Mouse (Mus musculus) neural tube, embryonic 13.5 days (tissue): Measurements from ENCODE around the gene Uggt1. TPM values are rescaled to one million over a fixed set of nuclear protein-coding genes. Genes with fewer than 3 reads are reported as not detected.
A peak's percentile ranks its signal among the peaks of the same experiment; 100 is the strongest.

Experiments used
- ATAC-seq: fragments of 200-750 bp; cut with Nextera tagmentation; 2 replicates; pipeline ENCODE4 v1.8.0; 2017; ENCODE audit warnings: low read depth, mild to moderate bottlenecking, moderate TSS enrichment, moderate library complexity
- H3K27ac ChIP-seq: fragments of 300-500 bp; sonication (generic); replicated peaks from 2 replicates; pipeline ENCODE4 v1.5.1; 2015; ENCODE audit warnings: moderate library complexity, mild to moderate bottlenecking, inconsistent platforms
- H3K27me3 ChIP-seq: fragments of 300-500 bp; sonication (generic); 2 replicates; pipeline ENCODE4 v1.6.1; 2015; ENCODE audit warnings: mild to moderate bottlenecking, inconsistent platforms
- H3K36me3 ChIP-seq: fragments of 300-500 bp; sonication (generic); 2 replicates; pipeline ENCODE4 v1.6.1; 2015; ENCODE audit warnings: mild to moderate bottlenecking, inconsistent platforms
- H3K4me1 ChIP-seq: fragments of 300-500 bp; sonication (generic); replicated peaks from 2 replicates; pipeline ENCODE4 v1.6.1; 2015; ENCODE audit warnings: inconsistent platforms
- H3K4me2 ChIP-seq: fragments of 300-500 bp; sonication (generic); 2 replicates; pipeline ENCODE4 v1.6.1; 2015; ENCODE audit warnings: inconsistent platforms, mild to moderate bottlenecking, moderate library complexity
- H3K4me3 ChIP-seq: fragments of 300-500 bp; sonication (generic); 2 replicates; pipeline ENCODE4 v1.5.1; 2015; ENCODE audit warnings: mild to moderate bottlenecking, inconsistent platforms
- H3K9ac ChIP-seq: fragments of 300-500 bp; sonication (generic); 2 replicates; pipeline ENCODE4 v1.6.1; 2015; ENCODE audit warnings: moderate library complexity, mild to moderate bottlenecking, inconsistent platforms
- H3K9me3 ChIP-seq: fragments of 300-500 bp; sonication (generic); 2 replicates; pipeline ENCODE4 v1.6.1; 2016; ENCODE audit warnings: inconsistent platforms
- WGBS: fragments of 180-500 bp; shearing (Covaris S2); methylation state at CpG from one replicate; pipeline ENCODE4 v1.1.7; 2015; 5-methylcytosine and 5-hydroxymethylcytosine counted together
- polyA plus RNA-seq: library from polyadenylated mRNA; unstranded; fragments of >200 nt; fragmentation: Nextera tagmentation; extraction: Ambion mirVana; gene quantifications from 2 replicates; pipeline ENCODE4 v1.2.1, GENCODE M21; 2015

Gene Uggt1
- polyA plus RNA-seq, result 47.1 and 52.0 TPM in 2 replicates

GRCm38 (mm10) chr1:36244058-36244827 lies at the start of gene Uggt1:
TSS of gene Uggt1 (minus strand) at chr1:36244720.
- H3K27me3 ChIP-seq, result no peaks in the 10 kb centered on the region
- H3K27ac ChIP-seq, result peak within 1 kb of the TSS; percentile 88
- H3K4me3 ChIP-seq, result peak within 1 kb of the TSS; percentile 94
- peak; percentile 98 for ATAC-seq
- H3K4me2 ChIP-seq, result peak within 1 kb of the TSS; percentile 84
- peak within 1 kb of the TSS; percentile 86 for H3K9ac ChIP-seq
- H3K4me1 ChIP-seq, result peaks cover 35% of the 10 kb centered on the region
- H3K9me3 ChIP-seq, result no peaks in the 10 kb centered on the region
- 3% methylated on average over 49 of the region's 49 CpGs for WGBS
- H3K36me3 ChIP-seq, result no peaks in the 10 kb centered on the region

DNA sequence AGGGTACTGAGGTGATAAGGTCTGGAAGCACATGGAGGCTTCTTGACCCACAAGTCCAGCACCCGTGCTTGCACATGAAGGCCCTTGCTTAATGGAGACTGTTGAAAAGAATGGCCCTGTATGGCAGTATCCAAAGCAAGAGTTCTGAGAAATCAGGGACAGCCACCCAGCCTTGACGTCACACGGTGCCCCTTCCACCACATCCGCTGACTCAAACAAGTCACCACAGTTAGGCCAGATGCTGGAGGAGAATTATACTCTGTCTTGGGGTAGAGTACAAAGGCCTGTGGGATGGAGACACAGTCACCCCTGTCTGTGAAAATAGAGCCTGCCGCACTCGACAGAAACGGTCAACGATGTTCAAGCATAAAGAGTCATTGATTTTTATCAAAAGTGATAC lies 49.0 kb upstream of the Uggt1 start:
- no peak overlapping the region for H3K9ac ChIP-seq
- no peaks in the 10 kb centered on the region for H3K9me3 ChIP-seq
- H3K36me3 ChIP-seq, result no peaks in the 10 kb centered on the region
- H3K27ac ChIP-seq, result no peak overlapping the region
- H3K4me2 ChIP-seq, result no peak overlapping the region
- H3K4me3 ChIP-seq, result no peak overlapping the region
- no peaks in the 10 kb centered on the region for H3K4me1 ChIP-seq
- WGBS, result 91% methylated on average over 8 of the region's 8 CpGs
- no peaks in the 10 kb centered on the region; the same call in none of the 2 replicates for H3K27me3 ChIP-seq
- no peak for ATAC-seq

DNA sequence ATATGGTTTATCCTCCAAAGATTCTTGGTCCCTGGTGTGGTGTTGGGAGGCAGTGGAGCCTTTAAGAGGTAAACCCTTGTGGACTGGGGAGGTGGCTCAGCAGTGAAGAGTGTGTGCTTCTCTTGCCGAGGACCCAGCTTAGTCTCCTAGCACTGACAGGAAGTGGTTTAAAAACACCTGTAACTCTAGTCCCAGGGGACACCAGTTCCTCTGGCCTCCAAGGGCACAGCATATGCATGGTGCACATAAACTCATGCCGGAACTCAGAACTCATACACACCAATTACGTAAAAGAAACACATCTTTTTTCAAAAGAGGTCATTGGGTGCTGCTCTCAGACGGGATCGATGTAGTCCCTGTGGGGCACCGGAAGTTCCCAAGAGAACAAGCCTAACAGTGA lies 37.3 kb upstream of the Uggt1 start:
- Histone ChIP-seq H3K36me3 (no peaks in the 10 kb centered on the region), H3K4me2 (no peak overlapping the region), H3K27ac (no peak overlapping the region), H3K9me3 (no peaks in the 10 kb centered on the region), H3K27me3 (no peaks in the 10 kb centered on the region), H3K4me3 (no peak overlapping the region), H3K9ac (no peak overlapping the region), H3K4me1 (no peaks in the 10 kb centered on the region)
- WGBS, result 91% methylated on average over 6 of the region's 6 CpGs
- ATAC-seq, result no peak

DNA sequence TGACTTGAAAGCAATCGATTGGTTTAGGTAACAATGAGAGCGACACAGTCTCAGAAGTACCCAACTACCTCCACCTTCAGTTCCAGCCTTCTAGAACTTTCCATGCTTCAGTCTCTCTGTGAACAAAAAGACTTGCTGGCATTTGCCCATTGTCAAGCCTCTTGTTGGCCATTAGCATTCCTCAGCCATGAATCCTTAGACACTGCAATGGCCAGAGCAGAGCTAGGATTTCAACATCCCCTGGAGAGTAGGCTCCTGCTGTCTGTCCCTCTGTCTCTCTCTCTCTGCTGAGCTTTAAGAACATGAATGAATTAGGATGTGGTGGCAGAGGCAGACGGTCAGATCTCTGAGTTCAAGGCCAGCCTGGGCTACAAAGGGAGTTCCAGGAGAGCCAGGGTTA lies 36.4 kb upstream of the Uggt1 start:
- no peaks in the 10 kb centered on the region for H3K27me3 ChIP-seq
- no peak overlapping the region for H3K27ac ChIP-seq
- H3K4me1 ChIP-seq, result no peaks in the 10 kb centered on the region
- WGBS, result 86% methylated on average over 3 of the region's 3 CpGs
- ATAC-seq, result no peak
- H3K36me3 ChIP-seq, result no peaks in the 10 kb centered on the region
- H3K9ac ChIP-seq, result no peak overlapping the region
- H3K4me3 ChIP-seq, result no peak overlapping the region
- H3K9me3 ChIP-seq, result no peaks in the 10 kb centered on the region
- no peak overlapping the region for H3K4me2 ChIP-seq

GRCm38 (mm10) chr1:36279202-36279601 lies 34.7 kb upstream of the Uggt1 start:
- no peak overlapping the region for H3K4me3 ChIP-seq
- no peak overlapping the region for H3K27ac ChIP-seq
- no peaks in the 10 kb centered on the region; the same call in 1 of the 2 replicates for H3K4me1 ChIP-seq
- H3K9me3 ChIP-seq, result no peaks in the 10 kb centered on the region
- 26% methylated on average over 3 of the region's 3 CpGs for WGBS
- no peaks in the 10 kb centered on the region for H3K27me3 ChIP-seq
- no peak overlapping the region for H3K4me2 ChIP-seq
- no peaks in the 10 kb centered on the region for H3K36me3 ChIP-seq
- ATAC-seq, result no peak; the same call in 1 of the 2 replicates
- H3K9ac ChIP-seq, result no peak overlapping the region

DNA sequence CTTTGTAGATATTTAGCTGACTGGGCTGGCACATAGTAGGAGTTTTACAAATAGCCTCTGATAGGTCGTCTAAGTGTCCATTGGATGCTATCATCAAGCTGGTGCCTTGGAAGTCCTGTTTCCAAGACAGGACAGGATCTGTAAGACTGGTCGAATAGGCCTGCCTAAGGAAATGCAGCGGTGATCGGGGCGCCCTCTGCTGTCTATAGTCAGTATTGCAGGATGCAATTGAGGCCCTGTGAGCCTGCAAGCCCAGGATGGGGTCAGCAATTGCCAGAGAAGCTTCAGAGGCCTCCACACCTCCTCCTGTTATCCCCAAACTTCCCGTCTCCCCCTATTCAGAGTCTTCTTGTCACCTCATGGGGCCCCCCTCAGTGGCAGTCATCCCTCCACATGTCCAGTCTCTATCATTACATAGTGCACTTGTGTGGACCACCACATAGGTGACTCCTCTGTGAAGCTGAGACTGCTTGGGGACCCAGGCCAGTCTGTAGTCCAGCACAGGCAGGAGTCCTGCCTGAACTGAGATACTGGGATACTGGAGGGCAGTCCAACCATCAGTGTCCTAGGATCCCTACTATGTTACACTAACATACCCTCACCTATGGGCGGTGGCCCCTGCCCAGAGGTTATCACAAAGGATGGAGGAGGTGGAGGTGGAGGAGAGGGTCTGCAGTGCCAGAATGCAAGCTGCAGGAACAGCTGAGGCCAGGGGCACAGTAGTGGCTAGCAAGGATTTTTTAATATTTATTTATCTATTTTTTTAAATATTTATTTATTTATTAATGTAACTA lies 32.9 kb upstream of the Uggt1 start:
- Histone ChIP-seq H3K9me3 (no peaks in the 10 kb centered on the region), H3K4me2 (no peak overlapping the region), H3K4me1 (no peaks in the 10 kb centered on the region; the same call in none of the 2 replicates), H3K9ac (no peak overlapping the region), H3K27ac (no peak overlapping the region), H3K27me3 (no peaks in the 10 kb centered on the region), H3K4me3 (no peak overlapping the region), H3K36me3 (no peaks in the 10 kb centered on the region)
- ATAC-seq, result no peak
- 20% methylated on average over 7 of the region's 7 CpGs for WGBS

DNA sequence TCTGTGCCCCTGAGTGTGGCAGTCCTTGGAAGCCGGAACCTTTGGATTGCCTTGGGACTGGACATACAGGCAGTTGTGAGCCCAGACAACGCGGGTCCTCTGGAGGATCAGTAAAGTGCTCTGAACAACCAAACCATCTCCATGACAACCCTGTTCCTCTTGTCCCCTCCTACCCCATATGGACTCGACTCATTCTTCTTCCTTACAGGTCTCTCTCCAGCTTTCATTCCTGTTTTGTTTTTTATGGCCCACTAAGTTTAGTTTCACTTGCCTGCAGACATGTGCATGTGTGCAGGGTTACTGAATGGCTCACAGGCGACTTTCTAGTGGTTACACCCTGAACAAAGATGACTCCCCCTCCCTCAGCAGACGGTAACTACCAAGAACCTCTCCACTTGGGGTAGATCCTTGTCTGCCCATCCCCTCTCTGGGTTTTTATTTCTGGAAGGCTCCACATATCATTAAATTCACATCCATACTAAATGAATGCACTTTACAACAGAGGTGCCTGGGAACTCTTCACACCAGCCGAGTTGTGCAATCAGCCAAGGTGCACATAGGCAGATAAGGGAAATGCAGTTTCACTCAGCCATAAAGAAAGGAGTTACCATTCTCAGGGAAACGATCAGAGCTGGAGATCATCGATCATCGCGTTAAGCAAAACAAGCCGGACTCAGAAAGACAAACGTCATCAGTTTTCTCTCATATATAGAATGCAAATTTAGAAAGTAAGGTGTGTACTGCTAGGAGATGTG lies 31.3 kb upstream of the Uggt1 start:
- H3K9ac ChIP-seq, result no peak overlapping the region
- H3K27me3 ChIP-seq, result no peaks in the 10 kb centered on the region
- H3K4me2 ChIP-seq, result no peak overlapping the region
- ATAC-seq, result peak; percentile 29; the same call in 1 of the 2 replicates
- H3K36me3 ChIP-seq, result no peaks in the 10 kb centered on the region
- no peak overlapping the region for H3K27ac ChIP-seq
- H3K4me3 ChIP-seq, result no peak overlapping the region
- no peaks in the 10 kb centered on the region; the same call in none of the 2 replicates for H3K4me1 ChIP-seq
- 62% methylated on average over 13 of the region's 13 CpGs for WGBS
- H3K9me3 ChIP-seq, result no peaks in the 10 kb centered on the region

- H3K27me3 ChIP-seq, result peaks cover 10% of the 10 kb centered on the region
- no peaks in the 10 kb centered on the region for H3K36me3 ChIP-seq
- no peak within 1 kb of the TSS for H3K4me2 ChIP-seq
- H3K4me3 ChIP-seq, result no peak within 1 kb of the TSS
- no peaks in the 10 kb centered on the region; the same call in none of the 2 replicates for H3K4me1 ChIP-seq
- no peaks in the 10 kb centered on the region for H3K9me3 ChIP-seq
- no peak within 1 kb of the TSS for H3K9ac ChIP-seq
- H3K27ac ChIP-seq, result no peak within 1 kb of the TSS
- WGBS, result 91% methylated on average over 5 of the region's 5 CpGs
- ATAC-seq, result no peak
These were observed 29.9 kb upstream of the Uggt1 start, which contains the start of gene Neurl3 for GRCm38 (mm10) chr1:36274455-36274854. TSS of gene Neurl3 (minus strand) at chr1:36274679.

GRCm38 (mm10) chr1:36273288-36273687 lies 28.8 kb upstream of the Uggt1 start:
- no peak overlapping the region for H3K4me2 ChIP-seq
- 49% methylated on average over 9 of the region's 9 CpGs for WGBS
- no peak overlapping the region for H3K27ac ChIP-seq
- no peaks in the 10 kb centered on the region for H3K9me3 ChIP-seq
- no peak overlapping the region for H3K4me3 ChIP-seq
- no peak for ATAC-seq
- peaks cover 22% of the 10 kb centered on the region for H3K27me3 ChIP-seq
- H3K36me3 ChIP-seq, result no peaks in the 10 kb centered on the region
- peaks cover 4% of the 10 kb centered on the region for H3K4me1 ChIP-seq
- H3K9ac ChIP-seq, result no peak overlapping the region

GRCm38 (mm10) chr1:36272546-36272945 lies 28.0 kb upstream of the Uggt1 start:
- Histone ChIP-seq H3K4me3 (no peak overlapping the region), H3K9me3 (no peaks in the 10 kb centered on the region), H3K4me2 (no peak overlapping the region), H3K27me3 (peaks cover 22% of the 10 kb centered on the region), H3K36me3 (no peaks in the 10 kb centered on the region), H3K27ac (no peak overlapping the region), H3K4me1 (peaks cover 4% of the 10 kb centered on the region), H3K9ac (no peak overlapping the region)
- no peak for ATAC-seq
- WGBS, result 76% methylated on average over 5 of the region's 5 CpGs

GRCm38 (mm10) chr1:36271516-36272230 lies 27.2 kb upstream of the Uggt1 start:
- Histone ChIP-seq H3K9ac (no peak overlapping the region), H3K36me3 (no peaks in the 10 kb centered on the region), H3K27ac (no peak overlapping the region), H3K4me3 (no peak overlapping the region), H3K27me3 (peaks cover 22% of the 10 kb centered on the region), H3K4me1 (peaks cover 4% of the 10 kb centered on the region), H3K9me3 (no peaks in the 10 kb centered on the region), H3K4me2 (no peak overlapping the region)
- 78% methylated on average over 8 of the region's 8 CpGs for WGBS
- ATAC-seq, result no peak
